Mouse (Mus musculus) kidney, embryonic 14.5 days (tissue): ENCODE data around the gene Zfyve21. TPM values are rescaled to one million over a fixed set of nuclear protein-coding genes. Genes with fewer than 3 reads are reported as not detected.

Source experiments
- ATAC-seq: fragments of 200-750 bp; cut with Nextera tagmentation; 2 replicates; pipeline ENCODE4 v1.8.0; 2017; ENCODE audit warnings: moderate number of reproducible peaks, mild to moderate bottlenecking, moderate TSS enrichment, moderate library complexity; ENCODE audit not compliant: low FRiP score, low TSS enrichment
- H3K27ac ChIP-seq: fragments of 300-500 bp; sonication (generic); 2 replicates; pipeline ENCODE4 v1.5.1; 2014; ENCODE audit warnings: low read depth, mild to moderate bottlenecking, low read length, moderate library complexity, mixed read lengths
- H3K27me3 ChIP-seq: fragments of 300-500 bp; sonication (generic); 2 replicates; pipeline ENCODE4 v1.6.1; 2014; ENCODE audit warnings: mild to moderate bottlenecking, low read length; ENCODE audit not compliant: control insufficient read depth, insufficient read depth
- H3K36me3 ChIP-seq: fragments of 300-500 bp; sonication (generic); 2 replicates; pipeline ENCODE4 v1.6.1; 2014; ENCODE audit warnings: low read length, mixed read lengths; ENCODE audit not compliant: control insufficient read depth, insufficient read depth
- H3K4me1 ChIP-seq: fragments of 300-500 bp; sonication (generic); 2 replicates; pipeline ENCODE4 v1.6.1; 2014; ENCODE audit warnings: low read length, mixed read lengths; ENCODE audit not compliant: control insufficient read depth, insufficient read depth
- H3K4me2 ChIP-seq: fragments of 300-500 bp; sonication (generic); replicated peaks from 2 replicates; pipeline ENCODE4 v1.6.1; 2014; ENCODE audit warnings: low read depth, mild to moderate bottlenecking, low read length
- H3K4me3 ChIP-seq: fragments of 300-500 bp; sonication (generic); 2 replicates; pipeline ENCODE4 v1.5.1; 2014; ENCODE audit warnings: mild to moderate bottlenecking, low read length
- H3K9ac ChIP-seq: fragments of 300-500 bp; sonication (generic); 2 replicates; pipeline ENCODE4 v1.6.1; 2014; ENCODE audit warnings: low read depth, mild to moderate bottlenecking, low read length, moderate library complexity
- H3K9me3 ChIP-seq: fragments of 300-500 bp; sonication (generic); 2 replicates; pipeline ENCODE4 v1.6.1; 2016; ENCODE audit warnings: low read length; ENCODE audit not compliant: control insufficient read depth
- WGBS: fragments of 180-500 bp; shearing (Covaris S2); extraction: QIAGEN DNeasy Blood & Tissue Kit; methylation state at CpG from one replicate; pipeline ENCODE4 v1.1.7; 2014; 5-methylcytosine and 5-hydroxymethylcytosine counted together
- polyA plus RNA-seq: library from polyadenylated mRNA; unstranded; fragments of >200 nt; fragmentation: Nextera tagmentation; extraction: Ambion mirVana; gene quantifications from 2 replicates; pipeline ENCODE4 v1.2.1, GENCODE M21; 2014

Gene Zfyve21
- polyA plus RNA-seq, 1 experiment from 2014 or later = 110 TPM

DNA sequence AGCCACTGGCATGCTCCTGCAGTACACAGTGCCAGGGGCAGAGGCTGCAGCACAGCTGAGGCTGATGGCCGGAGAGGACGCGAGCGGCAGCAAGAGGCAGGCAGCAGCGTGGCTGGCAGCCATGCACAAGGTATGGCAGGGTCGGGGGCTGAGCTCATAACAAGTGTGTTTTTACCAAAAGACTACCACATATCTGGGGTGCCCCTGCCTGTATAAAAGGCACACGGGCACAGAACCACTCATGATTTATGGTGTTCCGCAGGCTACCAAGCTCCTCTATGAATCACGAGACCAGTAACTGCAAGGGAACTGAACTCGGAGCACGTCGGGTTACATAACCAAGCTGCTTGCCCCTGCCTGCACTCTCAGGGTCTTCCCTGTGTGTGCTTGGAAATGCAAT is 13.6 kb downstream of the Zfyve21 start:
- H3K9me3 ChIP-seq = no peaks in the 10 kb centered on the region
- H3K27ac ChIP-seq = no peak overlapping the region
- H3K4me1 ChIP-seq = no peaks in the 10 kb centered on the region
- H3K27me3 ChIP-seq = no peaks in the 10 kb centered on the region
- H3K36me3 ChIP-seq = peaks cover 92% of the 10 kb centered on the region
- 88% methylated on average over 12 of the region's 12 CpGs for WGBS
- no peak overlapping the region for H3K4me3 ChIP-seq
- H3K4me2 ChIP-seq = no peak overlapping the region
- ATAC-seq = no peak
- no peak overlapping the region for H3K9ac ChIP-seq

DNA sequence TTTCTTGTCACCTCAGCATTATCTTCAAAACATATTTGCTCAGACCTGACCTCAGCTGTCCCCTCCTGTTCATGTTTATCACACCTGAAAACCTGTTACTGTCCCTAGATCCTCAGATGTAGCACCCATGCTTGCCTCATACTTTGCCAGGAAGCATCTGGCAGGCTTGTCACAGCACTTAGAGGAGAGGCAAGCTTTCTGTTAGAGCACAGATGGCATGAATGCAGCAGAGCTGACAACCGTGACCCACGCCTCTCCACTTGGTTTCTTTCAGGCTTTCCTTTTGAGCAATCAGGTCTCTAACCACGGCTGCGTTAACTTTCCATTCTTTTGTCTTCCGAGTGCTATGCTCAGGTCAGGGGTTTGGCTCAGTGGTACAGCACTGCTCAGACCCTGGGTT is 15.5 kb downstream of the Zfyve21 start:
- Histone ChIP-seq H3K4me1 (no peaks in the 10 kb centered on the region), H3K4me2 (no peak overlapping the region), H3K27me3 (no peaks in the 10 kb centered on the region), H3K4me3 (no peak overlapping the region), H3K27ac (no peak overlapping the region), H3K9me3 (no peaks in the 10 kb centered on the region), H3K9ac (no peak overlapping the region), H3K36me3 (peaks cover 96% of the 10 kb centered on the region)
- no peak for ATAC-seq
- WGBS = 88% methylated on average over 5 of the region's 5 CpGs

DNA sequence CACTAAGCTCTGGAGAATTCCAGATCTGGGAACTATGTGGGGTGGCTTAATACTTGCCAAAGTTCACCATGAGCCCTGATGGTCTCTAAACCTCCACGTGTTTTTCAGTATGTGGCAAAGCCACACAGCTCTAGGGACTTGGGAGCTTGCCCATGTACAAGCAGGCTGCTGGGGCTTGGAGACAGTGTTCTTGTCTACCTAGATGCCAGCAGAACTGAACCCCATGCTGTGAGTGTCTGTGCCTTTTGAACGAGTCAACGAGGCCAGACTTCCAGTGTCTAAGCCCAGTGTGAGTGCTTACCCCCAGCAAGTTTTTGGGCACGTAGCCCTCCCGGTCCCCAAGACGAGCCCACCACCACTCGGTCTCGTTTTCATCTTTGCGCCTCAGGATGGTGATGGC is 16.0 kb downstream of the Zfyve21 start:
- H3K9ac ChIP-seq = no peak overlapping the region
- no peaks in the 10 kb centered on the region for H3K27me3 ChIP-seq
- H3K4me1 ChIP-seq = no peaks in the 10 kb centered on the region
- H3K36me3 ChIP-seq = peaks cover 95% of the 10 kb centered on the region
- H3K4me2 ChIP-seq = no peak overlapping the region
- 93% methylated on average over 9 of the region's 9 CpGs for WGBS
- ATAC-seq = no peak
- H3K27ac ChIP-seq = no peak overlapping the region
- no peaks in the 10 kb centered on the region for H3K9me3 ChIP-seq
- no peak overlapping the region for H3K4me3 ChIP-seq

DNA sequence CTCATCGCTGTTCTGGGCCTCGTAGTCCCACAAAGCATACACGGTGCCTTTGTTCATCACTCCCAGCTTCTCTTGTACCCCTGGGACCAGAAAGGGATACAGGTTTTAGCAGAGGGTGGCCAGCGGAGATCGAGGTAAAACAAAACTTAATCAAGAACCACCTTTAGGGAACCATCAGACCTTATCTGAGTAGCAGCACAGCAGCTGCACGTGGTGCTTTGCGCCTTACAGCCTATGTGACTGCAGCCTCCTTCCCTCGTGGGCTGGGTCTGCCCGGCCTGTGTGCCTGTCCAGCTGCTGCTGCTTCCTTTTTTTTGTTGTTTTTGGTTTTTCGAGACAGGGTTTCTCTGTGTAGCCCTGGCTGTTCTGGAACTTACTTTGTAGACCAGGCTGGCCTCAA is 16.4 kb downstream of the Zfyve21 start:
- 89% methylated on average over 10 of the region's 10 CpGs for WGBS
- H3K9ac ChIP-seq = no peak overlapping the region
- H3K27me3 ChIP-seq = no peaks in the 10 kb centered on the region
- H3K36me3 ChIP-seq = peaks cover 95% of the 10 kb centered on the region
- H3K27ac ChIP-seq = no peak overlapping the region
- H3K4me1 ChIP-seq = no peaks in the 10 kb centered on the region
- no peak overlapping the region for H3K4me2 ChIP-seq
- H3K4me3 ChIP-seq = no peak overlapping the region
- H3K9me3 ChIP-seq = no peaks in the 10 kb centered on the region
- no peak for ATAC-seq

DNA sequence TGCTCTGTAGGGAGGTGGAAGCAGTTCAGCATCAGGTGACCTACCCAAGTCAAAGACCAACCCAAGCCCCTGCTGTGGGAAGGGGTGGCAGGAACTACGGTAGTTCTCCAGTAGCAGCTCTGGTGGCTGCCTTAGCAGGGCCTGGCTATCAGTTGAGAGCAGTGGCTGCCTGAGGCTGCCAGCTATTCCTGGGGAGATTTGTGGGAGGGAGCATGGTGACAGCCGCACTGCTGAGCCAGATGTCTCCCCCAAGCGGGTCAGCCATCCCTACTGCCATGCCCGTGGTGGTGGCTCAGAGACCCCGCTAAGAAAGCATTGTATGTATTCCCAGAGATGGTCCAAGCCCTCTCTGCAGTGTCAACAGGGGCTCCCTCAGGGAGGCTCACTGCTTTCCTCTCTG is 18.7 kb downstream of the Zfyve21 start:
- no peak overlapping the region for H3K4me2 ChIP-seq
- no peaks in the 10 kb centered on the region for H3K9me3 ChIP-seq
- H3K27me3 ChIP-seq = no peaks in the 10 kb centered on the region
- 84% methylated on average over 5 of the region's 5 CpGs for WGBS
- no peaks in the 10 kb centered on the region for H3K4me1 ChIP-seq
- H3K4me3 ChIP-seq = no peak overlapping the region
- no peak overlapping the region for H3K27ac ChIP-seq
- peaks cover 92% of the 10 kb centered on the region for H3K36me3 ChIP-seq
- ATAC-seq = no peak
- H3K9ac ChIP-seq = no peak overlapping the region

DNA sequence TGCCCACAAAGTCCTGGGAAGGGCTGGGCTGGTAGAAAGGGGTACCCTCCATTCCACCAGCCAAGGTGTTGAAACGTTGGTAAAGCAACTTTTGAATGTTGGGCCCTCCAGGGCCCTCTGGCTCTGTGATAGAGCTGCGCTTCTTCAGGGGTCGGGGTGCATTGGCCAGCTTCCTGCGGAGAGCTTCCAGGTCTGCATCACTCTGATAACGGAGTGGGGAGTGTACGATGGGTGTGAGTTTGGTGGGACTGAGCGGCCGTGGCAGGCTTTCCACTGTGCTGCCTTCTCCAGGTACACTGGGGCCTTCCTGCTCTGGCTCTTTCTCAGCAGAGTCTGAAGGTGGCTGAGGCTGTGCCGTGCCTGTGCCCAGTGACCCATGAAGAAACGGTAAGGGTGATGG is 19.5 kb downstream of the Zfyve21 start:
- Histone ChIP-seq H3K4me3 (no peak overlapping the region), H3K27me3 (no peaks in the 10 kb centered on the region), H3K4me1 (no peaks in the 10 kb centered on the region), H3K9me3 (no peaks in the 10 kb centered on the region), H3K4me2 (no peak overlapping the region), H3K27ac (no peak overlapping the region), H3K9ac (no peak overlapping the region), H3K36me3 (peaks cover 89% of the 10 kb centered on the region)
- no peak for ATAC-seq
- 84% methylated on average over 10 of the region's 10 CpGs for WGBS

DNA sequence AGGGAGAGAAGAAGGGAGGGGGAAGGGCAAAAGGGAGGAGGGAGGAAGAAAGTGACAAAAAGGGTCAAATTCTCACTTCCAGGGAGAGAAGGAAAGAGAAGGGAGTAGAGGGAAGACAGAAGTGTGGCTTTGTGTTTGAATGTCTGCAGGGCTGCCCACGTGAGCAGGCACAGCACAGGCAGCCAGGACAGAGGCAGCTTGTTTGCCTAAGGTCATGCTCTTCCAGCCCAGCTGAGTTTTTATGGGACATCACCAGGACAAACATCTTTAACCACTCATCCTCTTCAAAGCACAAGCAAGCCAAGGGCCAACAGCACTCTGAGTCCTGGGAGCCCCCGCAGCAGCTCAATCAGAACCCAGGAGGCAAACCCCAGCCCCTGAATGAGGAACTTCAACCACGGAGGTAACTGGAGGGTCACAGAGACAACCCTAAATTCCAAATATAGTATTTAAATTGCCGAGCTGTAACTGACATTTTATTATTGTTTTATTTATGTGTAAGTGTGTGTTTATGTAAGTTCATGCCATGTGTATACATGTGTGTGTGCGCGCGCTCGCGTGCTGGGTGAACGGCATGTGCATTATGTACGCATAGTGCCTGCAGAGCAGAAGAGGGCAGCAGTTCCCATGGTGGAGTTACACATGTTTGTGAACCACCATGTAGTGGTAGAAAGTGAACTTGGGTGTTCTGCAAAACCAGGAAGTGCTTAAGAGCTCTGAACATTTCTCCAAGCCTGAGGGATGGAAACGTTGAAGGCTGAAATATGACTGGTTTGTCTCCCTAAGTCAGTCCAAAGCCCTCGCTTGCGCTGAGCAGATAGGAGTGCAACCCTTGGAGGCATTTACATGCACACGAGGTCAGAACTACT is 28.8 kb downstream of the Zfyve21 start:
- H3K36me3 ChIP-seq = peaks cover 21% of the 10 kb centered on the region
- H3K27me3 ChIP-seq = no peaks in the 10 kb centered on the region
- no peak overlapping the region for H3K4me2 ChIP-seq
- H3K27ac ChIP-seq = no peak overlapping the region
- no peak for ATAC-seq
- no peaks in the 10 kb centered on the region for H3K4me1 ChIP-seq
- no peak overlapping the region for H3K9ac ChIP-seq
- H3K4me3 ChIP-seq = no peak overlapping the region
- 72% methylated on average over 15 of the region's 15 CpGs for WGBS
- no peaks in the 10 kb centered on the region for H3K9me3 ChIP-seq

DNA sequence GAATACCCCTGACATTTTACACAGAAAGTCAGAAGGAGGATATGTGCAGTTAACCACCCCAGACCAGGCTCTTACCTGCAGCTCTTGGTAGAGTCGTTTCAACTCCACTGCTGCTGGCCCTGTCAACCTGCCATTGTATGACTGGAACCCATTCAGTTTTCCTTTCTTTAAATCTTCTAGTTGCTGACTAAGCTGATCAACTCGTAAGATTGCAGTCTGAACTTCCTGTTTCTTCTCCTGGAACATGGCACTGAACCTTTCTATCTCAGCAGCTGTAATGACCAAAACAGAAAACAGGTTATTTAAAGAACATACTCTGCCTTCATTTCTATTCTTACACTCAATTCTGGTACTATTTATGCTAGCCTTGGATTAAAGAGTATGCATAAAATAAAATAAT is 29.5 kb downstream of the Zfyve21 start:
- Histone ChIP-seq H3K9me3 (no peaks in the 10 kb centered on the region), H3K9ac (no peak overlapping the region), H3K36me3 (peaks cover 17% of the 10 kb centered on the region), H3K4me2 (no peak overlapping the region), H3K4me3 (no peak overlapping the region), H3K27me3 (no peaks in the 10 kb centered on the region), H3K4me1 (no peaks in the 10 kb centered on the region), H3K27ac (no peak overlapping the region)
- no peak for ATAC-seq
- WGBS = 45% methylated on average over 2 of the region's 2 CpGs

DNA sequence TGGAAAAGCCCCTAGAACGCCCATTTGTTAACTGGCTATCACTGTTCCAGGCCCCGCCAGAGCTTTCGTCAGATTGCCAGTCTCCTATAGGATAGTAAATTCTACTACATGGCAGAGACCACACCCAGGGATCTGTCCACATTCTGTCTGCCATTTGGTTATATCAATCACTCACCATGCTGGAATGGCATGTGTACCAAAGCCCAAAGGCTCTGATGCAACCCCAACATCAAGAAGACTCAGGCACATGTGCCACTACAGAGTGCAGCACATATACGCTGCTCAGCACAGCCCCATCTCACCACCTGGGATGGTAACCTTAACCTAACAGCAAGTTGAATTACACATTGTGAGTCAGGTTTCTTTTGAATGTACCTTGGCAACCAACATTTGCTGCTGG is 32.0 kb downstream of the Zfyve21 start:
- no peak for ATAC-seq
- 90% methylated on average over 4 of the region's 4 CpGs for WGBS

More for the DNA sequence above, 32.0 kb downstream of the Zfyve21 start:
- no peaks in the 10 kb centered on the region for H3K36me3 ChIP-seq
- H3K9ac ChIP-seq = no peak overlapping the region
- H3K4me1 ChIP-seq = no peaks in the 10 kb centered on the region
- no peaks in the 10 kb centered on the region for H3K27me3 ChIP-seq
- no peak overlapping the region for H3K4me2 ChIP-seq
- no peaks in the 10 kb centered on the region for H3K9me3 ChIP-seq
- H3K27ac ChIP-seq = no peak overlapping the region
- no peak overlapping the region for H3K4me3 ChIP-seq
